Mouse (Mus musculus) liver, postnatal 0 days (tissue): ENCODE data around the gene Inhbc.

Source experiments
- CTCF ChIP-seq: sonication (generic); IDR thresholded peaks from 2 replicates; pipeline ENCODE4 v1.5.1; 2016; ENCODE audit warnings: antibody characterized with exemption, low read depth
- EP300 ChIP-seq: IDR thresholded peaks from 2 replicates; pipeline ENCODE4 v1.6.1; 2016; ENCODE audit warnings: antibody characterized with exemption, low read depth, mild to moderate bottlenecking

DNA sequence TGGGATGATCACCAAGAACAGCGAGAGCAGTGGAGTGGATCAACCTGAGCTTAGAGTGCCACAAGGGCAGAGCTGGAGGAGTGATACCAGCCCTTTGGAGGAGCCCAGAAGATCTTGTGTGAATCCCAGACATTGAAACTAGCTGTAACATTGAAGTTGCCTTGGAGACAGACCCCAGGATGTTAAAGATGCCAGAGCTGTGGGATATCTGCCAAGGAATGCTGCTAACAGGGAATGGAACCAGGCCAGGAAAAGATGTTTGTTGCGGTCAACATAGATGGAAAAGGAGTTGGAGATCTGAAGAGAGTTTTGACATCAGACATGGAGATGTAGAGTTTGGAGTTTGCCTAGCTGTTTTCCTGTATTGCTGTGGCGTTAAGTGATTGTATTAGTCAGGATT, 24.1 kb downstream of the Inhbc start:
- TF ChIP-seq EP300 (no peak), CTCF (no peak)
